Mouse (Mus musculus): ENCODE results near the gene 1700020N01Rik. TPM values are rescaled to one million over a fixed set of nuclear protein-coding genes. Genes with fewer than 3 reads are reported as not detected.

1700020N01Rik gene
- total and polyA plus RNA-seq, 3 experiments = not detected

GRCm38 (mm10) chr10:21622065-21622464, 29.1 kb downstream of the 1700020N01Rik start:
- Histone ChIP-seq H3K4me3 (ENCODE audit: low read depth, low read length) (no peak overlapping the region), H3K4me1 (ENCODE audit: insufficient read depth, low read depth, low read length) (peaks cover 23% of the 10 kb centered on the region), H3K36me3 (replicated peaks) (no peaks in the 10 kb centered on the region), H3K9me3 (replicated peaks) (no peaks in the 10 kb centered on the region), H3K27me3 (ENCODE audit: insufficient read depth, low read length) (peaks cover 9% of the 10 kb centered on the region)
- TF ChIP-seq CTCF (IDR thresholded peaks at IDR 0.05; ENCODE audit: low read depth, low read length) = no peak
- TF ChIP-seq GATA2 (IDR thresholded peaks at IDR 0.05; ENCODE audit: borderline replicate concordance, low read depth, low read length) = no peak
- no peak for TF ChIP-seq POLR2AphosphoS5 (IDR thresholded peaks at IDR 0.05; ENCODE audit: insufficient replicate concordance, low read depth, low read length)
- TF ChIP-seq GATA1 (IDR thresholded peaks at IDR 0.05; ENCODE audit: borderline replicate concordance, low read length) = no peak
- no peak for TF ChIP-seq TAL1 (conservative IDR thresholded peaks at IDR 0.05; ENCODE audit: low read depth, low read length)
- ATAC-seq (ENCODE audit: extremely low read depth, insufficient number of reproducible peaks, low FRiP score, poor library complexity, severe bottlenecking) = no peak
- DNase-seq (ENCODE audit: low spot score) = no peak

- TF ChIP-seq TAL1 (conservative IDR thresholded peaks at IDR 0.05; ENCODE audit: low read depth, low read length) = no peak
- no peak for TF ChIP-seq GATA2 (IDR thresholded peaks at IDR 0.05; ENCODE audit: borderline replicate concordance, low read depth, low read length)
- TF ChIP-seq GATA1 (IDR thresholded peaks at IDR 0.05; ENCODE audit: borderline replicate concordance, low read length) = no peak
- no peak for TF ChIP-seq POLR2AphosphoS5 (IDR thresholded peaks at IDR 0.05; ENCODE audit: insufficient replicate concordance, low read depth, low read length)
- TF ChIP-seq CTCF (IDR thresholded peaks at IDR 0.05; ENCODE audit: low read depth, low read length) = no peak
- DNase-seq (ENCODE audit: low spot score) (no peak), ATAC-seq (ENCODE audit: extremely low read depth, insufficient number of reproducible peaks, low FRiP score, poor library complexity, severe bottlenecking) (no peak)
- Histone ChIP-seq H3K4me3 (ENCODE audit: low read depth, low read length) (no peak overlapping the region), H3K9me3 (replicated peaks) (no peaks in the 10 kb centered on the region), H3K27me3 (ENCODE audit: insufficient read depth, low read length) (peaks cover 15% of the 10 kb centered on the region), H3K36me3 (replicated peaks) (no peaks in the 10 kb centered on the region), H3K4me1 (ENCODE audit: insufficient read depth, low read depth, low read length) (peaks cover 7% of the 10 kb centered on the region; the same call in 1 of the 2 replicates)
Measured at GRCm38 (mm10) chr10:21628555-21628954, 35.6 kb downstream of the 1700020N01Rik start.

GRCm38 (mm10) chr10:21629031-21629740, 36.2 kb downstream of the 1700020N01Rik start:
- H3K4me1 ChIP-seq (ENCODE audit: insufficient read depth, low read depth, low read length) = peaks cover 7% of the 10 kb centered on the region; the same call in 1 of the 2 replicates
- TF ChIP-seq GATA1 (IDR thresholded peaks at IDR 0.05; ENCODE audit: borderline replicate concordance, low read length) (no peak), GATA2 (IDR thresholded peaks at IDR 0.05; ENCODE audit: borderline replicate concordance, low read depth, low read length) (no peak), TAL1 (conservative IDR thresholded peaks at IDR 0.05; ENCODE audit: low read depth, low read length) (no peak), POLR2AphosphoS5 (IDR thresholded peaks at IDR 0.05; ENCODE audit: insufficient replicate concordance, low read depth, low read length) (no peak), CTCF (IDR thresholded peaks at IDR 0.05; ENCODE audit: low read depth, low read length) (no peak)
- H3K27me3 ChIP-seq (ENCODE audit: insufficient read depth, low read length) = peaks cover 15% of the 10 kb centered on the region
- DNase-seq (ENCODE audit: low spot score) (no peak), ATAC-seq (ENCODE audit: extremely low read depth, insufficient number of reproducible peaks, low FRiP score, poor library complexity, severe bottlenecking) (no peak)
- no peaks in the 10 kb centered on the region for H3K9me3 ChIP-seq (replicated peaks)
- H3K36me3 ChIP-seq (replicated peaks) = no peaks in the 10 kb centered on the region
- no peak overlapping the region for H3K4me3 ChIP-seq (ENCODE audit: low read depth, low read length)

GRCm38 (mm10) chr10:21631481-21631880, 38.5 kb downstream of the 1700020N01Rik start:
- DNase-seq (ENCODE audit: low spot score) (no peak), ATAC-seq (ENCODE audit: extremely low read depth, insufficient number of reproducible peaks, low FRiP score, poor library complexity, severe bottlenecking) (no peak)
- Histone ChIP-seq H3K9me3 (replicated peaks) (no peaks in the 10 kb centered on the region), H3K36me3 (replicated peaks) (no peaks in the 10 kb centered on the region), H3K4me1 (ENCODE audit: insufficient read depth, low read depth, low read length) (peaks cover 21% of the 10 kb centered on the region), H3K27me3 (ENCODE audit: insufficient read depth, low read length) (peaks cover 13% of the 10 kb centered on the region), H3K4me3 (ENCODE audit: low read depth, low read length) (no peak overlapping the region)
- TF ChIP-seq GATA2 (IDR thresholded peaks at IDR 0.05; ENCODE audit: borderline replicate concordance, low read depth, low read length) = no peak
- no peak for TF ChIP-seq TAL1 (conservative IDR thresholded peaks at IDR 0.05; ENCODE audit: low read depth, low read length)
- TF ChIP-seq GATA1 (IDR thresholded peaks at IDR 0.05; ENCODE audit: borderline replicate concordance, low read length) = no peak
- no peak for TF ChIP-seq POLR2AphosphoS5 (IDR thresholded peaks at IDR 0.05; ENCODE audit: insufficient replicate concordance, low read depth, low read length)
- no peak for TF ChIP-seq CTCF (IDR thresholded peaks at IDR 0.05; ENCODE audit: low read depth, low read length)

- ATAC-seq (ENCODE audit: extremely low read depth, insufficient number of reproducible peaks, low FRiP score, poor library complexity, severe bottlenecking) (no peak), DNase-seq (ENCODE audit: low spot score) (no peak)
- TF ChIP-seq GATA1 (IDR thresholded peaks at IDR 0.05; ENCODE audit: borderline replicate concordance, low read length) (no peak), CTCF (IDR thresholded peaks at IDR 0.05; ENCODE audit: low read depth, low read length) (no peak), GATA2 (IDR thresholded peaks at IDR 0.05; ENCODE audit: borderline replicate concordance, low read depth, low read length) (no peak), POLR2AphosphoS5 (IDR thresholded peaks at IDR 0.05; ENCODE audit: insufficient replicate concordance, low read depth, low read length) (no peak), TAL1 (conservative IDR thresholded peaks at IDR 0.05; ENCODE audit: low read depth, low read length) (no peak)
- Histone ChIP-seq H3K9me3 (replicated peaks) (no peaks in the 10 kb centered on the region), H3K36me3 (replicated peaks) (no peaks in the 10 kb centered on the region), H3K27me3 (ENCODE audit: insufficient read depth, low read length) (peaks cover 7% of the 10 kb centered on the region), H3K4me3 (ENCODE audit: low read depth, low read length) (no peak overlapping the region), H3K4me1 (ENCODE audit: insufficient read depth, low read depth, low read length) (peaks cover 24% of the 10 kb centered on the region)
Measured at GRCm38 (mm10) chr10:21632687-21633086, 39.7 kb downstream of the 1700020N01Rik start.

GRCm38 (mm10) chr10:21635988-21636710, 43.2 kb downstream of the 1700020N01Rik start:
- H3K4me1 ChIP-seq (ENCODE audit: insufficient read depth, low read depth, low read length) = peaks cover 32% of the 10 kb centered on the region
- ATAC-seq (ENCODE audit: extremely low read depth, insufficient number of reproducible peaks, low FRiP score, poor library complexity, severe bottlenecking) (no peak), DNase-seq (ENCODE audit: low spot score) (no peak)
- no peaks in the 10 kb centered on the region for H3K36me3 ChIP-seq (replicated peaks)
- no peaks in the 10 kb centered on the region for H3K27me3 ChIP-seq (ENCODE audit: insufficient read depth, low read length)
- no peaks in the 10 kb centered on the region for H3K9me3 ChIP-seq (replicated peaks)
- H3K4me3 ChIP-seq (ENCODE audit: low read depth, low read length) = no peak overlapping the region
- TF ChIP-seq CTCF (IDR thresholded peaks at IDR 0.05; ENCODE audit: low read depth, low read length) (no peak), GATA1 (IDR thresholded peaks at IDR 0.05; ENCODE audit: borderline replicate concordance, low read length) (no peak)

All from G1E (cell line).